Comparison of ENCODE assay signal across 21 mouse cellular contexts in genomic region chr4:12516497-12516896, GRCm38 (mm10).
"Had no signal": no experiment of that assay in that cellular context is flagged by ENCODE, and none has a peak within 500 bp of the region (broad histone marks: within the 10 kb centered on the region; RNA-seq: fewer than 3 reads in every experiment).

No protein-coding gene starts in this region.

- H3K36me3 ChIP-seq: intestine, embryonic 15.5 days; limb, embryonic 12.5 days; limb, embryonic 15.5 days; stomach, embryonic 15.5 days had no signal

- H3K27me3 ChIP-seq: intestine, embryonic 15.5 days; limb, embryonic 12.5 days; limb, embryonic 15.5 days; stomach, embryonic 15.5 days had no signal

- DNase-seq: kidney, adult 11 months; kidney, adult 9 months; kidney, postnatal 14 days; kidney, postnatal 4 days; left cerebral cortex, postnatal 4 days; liver, postnatal 0 days; lung, embryonic 14.5 days; midbrain, embryonic 14.5 days; right cerebral cortex, adult 18-20 months; right cerebral cortex, postnatal 14 days; right cerebral cortex, postnatal 4 days; thymus, postnatal 25 days had no signal

- H3K9me3 ChIP-seq: intestine, embryonic 15.5 days; limb, embryonic 12.5 days; limb, embryonic 15.5 days; stomach, embryonic 15.5 days had no signal

- H3K9ac ChIP-seq: intestine, embryonic 15.5 days; limb, embryonic 12.5 days; limb, embryonic 15.5 days; liver, embryonic 14.5 days; liver, postnatal 0 days; lung, embryonic 14.5 days; stomach, embryonic 15.5 days had no signal

- ATAC-seq: intestine, embryonic 15.5 days; liver, postnatal 0 days; lung, postnatal 0 days had no signal

- H3K27ac ChIP-seq: intestine, embryonic 15.5 days; limb, embryonic 12.5 days; limb, embryonic 15.5 days; liver, embryonic 14.5 days; macrophage; stomach, embryonic 15.5 days had no signal

- H3K4me3 ChIP-seq: intestine, embryonic 15.5 days; limb, embryonic 12.5 days; limb, embryonic 15.5 days; myocyte; stomach, embryonic 15.5 days had no signal

- H3K4me2 ChIP-seq: intestine, embryonic 15.5 days; limb, embryonic 12.5 days; limb, embryonic 15.5 days; liver, embryonic 11.5 days; lung, embryonic 14.5 days; stomach, embryonic 15.5 days had no signal
